Mouse (Mus musculus) Patski (cell line): ENCODE measurements around the gene Cadm2. TPM values are rescaled to one million over a fixed set of nuclear protein-coding genes. Genes with fewer than 3 reads are reported as not detected.

ENCODE experiments used
- ATAC-seq: fragments of 100-300 bp; one replicate; pipeline ENCODE4 v1.8.0; 2021
- CTCF ChIA-PET: fragments of 350-600 bp; sonication (Branson Sonifier 250); formaldehyde crosslinking; loops from one replicate; lab custom pipeline; 2022; ENCODE audit warnings: inconsistent platforms; lab: Charles Lee
- POLR2A ChIA-PET: fragments of 350-600 bp; sonication (Branson Sonifier 250); formaldehyde crosslinking; loops from one replicate; lab custom pipeline; 2022; ENCODE audit warnings: antibody characterized with exemption, inconsistent platforms; lab: Charles Lee
- DNase-seq: peaks from one replicate; pipeline ENCODE4 v3.0.0-alpha.2; 2011; ENCODE audit warnings: low read depth, low spot score
- H3K27me3 ChIP-seq: fragments of 371-371 bp; one replicate; pipeline ENCODE4 v1.5.1; 2021
- CTCF ChIP-seq: fragments of 100-300 bp; IDR thresholded peaks from one replicate; pipeline ENCODE4 v1.5.1; 2021
- in situ Hi-C: fragments of 300-500 bp; cut with MboI; formaldehyde crosslinking; loops from 3 replicates; pipeline ENCODE4 v1.11.1; 2018; ENCODE audit warnings: low pct_unique_long_range_greater_than_20kb, mixed read lengths
- polyA plus RNA-seq: library from polyadenylated mRNA; unstranded; gene quantifications from one replicate; pipeline ENCODE4 v1.2.3, GENCODE M21; 2021

Gene Cadm2
- polyA plus RNA-seq, 1 experiment from 2014 or later, result 0.51 TPM

DNA sequence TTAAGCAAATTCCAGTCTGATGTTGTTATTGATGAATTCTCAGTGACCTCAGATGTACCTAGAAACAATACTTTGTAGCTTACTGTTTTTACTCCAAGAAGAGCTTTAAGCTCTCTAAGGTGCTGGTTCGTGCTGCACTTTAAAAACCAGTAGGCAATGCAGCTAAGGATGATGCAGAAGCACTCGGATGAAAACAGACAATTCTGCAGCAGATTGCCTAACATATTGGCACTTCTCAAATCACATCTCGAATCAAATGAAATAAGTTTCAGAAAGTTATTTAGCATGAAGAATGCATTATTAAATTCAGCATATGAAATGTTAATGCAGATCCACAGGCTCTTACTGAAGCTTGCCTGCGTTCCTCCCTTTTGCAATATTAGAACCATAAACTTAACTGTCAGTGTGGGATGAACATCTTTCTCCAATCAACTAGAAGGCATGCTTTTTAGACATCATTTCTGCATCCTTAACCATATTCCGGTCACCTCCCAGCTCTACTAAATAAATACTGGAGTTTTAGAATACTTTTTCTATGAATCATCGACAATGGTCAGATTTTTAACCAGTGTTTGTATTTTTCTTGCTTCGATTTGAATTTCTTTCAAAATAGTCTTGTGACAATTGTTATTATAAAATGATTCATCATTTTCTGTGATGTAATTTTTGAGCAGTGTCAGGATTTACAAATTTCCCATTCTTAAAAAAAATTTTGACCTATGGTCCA lies 544.4 kb downstream of the Cadm2 start:
- TF ChIP-seq CTCF, result no peak
- ATAC-seq, result no peak
- in situ Hi-C loops, result no loop called here
- ChIA-PET CTCF (no interaction called here), POLR2A (no interaction called here)
- no peaks in the 10 kb centered on the region for H3K27me3 ChIP-seq
- DNase-seq, result no peak

DNA sequence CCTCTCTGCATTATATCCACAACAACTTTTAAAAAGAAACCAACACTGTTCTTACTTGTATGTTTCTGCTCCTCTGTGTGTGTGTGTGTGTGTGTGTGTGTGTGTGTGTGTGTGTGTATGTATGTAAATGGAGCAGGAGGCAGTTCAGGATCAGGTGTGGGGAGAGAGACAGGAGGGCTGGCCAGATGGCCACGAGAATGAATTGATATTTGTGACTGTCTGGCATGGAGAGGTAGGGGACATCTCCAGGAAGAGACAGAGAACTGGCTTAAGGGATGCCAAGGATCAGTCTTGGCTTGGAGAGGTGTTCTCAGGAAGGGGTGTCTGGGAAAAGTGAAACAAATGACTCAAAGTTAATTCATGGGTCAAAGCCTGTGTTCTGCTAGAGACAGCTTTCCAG lies 552.2 kb downstream of the Cadm2 start:
- ChIA-PET POLR2A (no interaction called here), CTCF (no interaction called here)
- H3K27me3 ChIP-seq, result no peaks in the 10 kb centered on the region
- no peak for ATAC-seq
- in situ Hi-C loops, result no loop called here
- TF ChIP-seq CTCF, result no peak
- DNase-seq, result no peak

DNA sequence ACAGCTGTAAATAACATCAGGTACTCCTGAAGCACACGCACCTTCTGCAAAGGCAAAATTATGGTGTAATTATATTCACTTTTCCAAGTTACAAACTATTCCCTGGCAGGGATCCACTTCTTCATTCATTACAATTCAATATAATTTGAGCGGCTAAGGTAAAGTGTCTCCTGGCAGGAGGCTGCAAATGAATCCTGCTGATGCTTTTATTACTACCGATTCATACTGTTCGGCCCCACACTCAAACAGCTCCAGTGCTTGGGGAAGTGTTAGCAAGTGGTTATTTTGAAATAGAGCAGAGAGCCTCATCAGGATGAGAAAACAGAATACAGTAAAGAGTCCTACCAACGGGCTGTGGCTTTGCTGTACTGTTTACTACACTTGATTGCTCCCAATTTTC lies 589.8 kb downstream of the Cadm2 start:
- ChIA-PET POLR2A (interaction anchor here (0.6 kb wide), 1 partner anchor 1348 kb away, joined by 3 read pairs; no protein-coding TSS in a partner anchor), CTCF (interaction anchor here (0.8 kb wide), 1 partner anchor 11 kb away, joined by 3 read pairs; no protein-coding TSS in a partner anchor)
- DNase-seq (no peak), ATAC-seq (no peak)
- no peaks in the 10 kb centered on the region for H3K27me3 ChIP-seq
- in situ Hi-C loops, result no loop called here
- no peak for TF ChIP-seq CTCF

DNA sequence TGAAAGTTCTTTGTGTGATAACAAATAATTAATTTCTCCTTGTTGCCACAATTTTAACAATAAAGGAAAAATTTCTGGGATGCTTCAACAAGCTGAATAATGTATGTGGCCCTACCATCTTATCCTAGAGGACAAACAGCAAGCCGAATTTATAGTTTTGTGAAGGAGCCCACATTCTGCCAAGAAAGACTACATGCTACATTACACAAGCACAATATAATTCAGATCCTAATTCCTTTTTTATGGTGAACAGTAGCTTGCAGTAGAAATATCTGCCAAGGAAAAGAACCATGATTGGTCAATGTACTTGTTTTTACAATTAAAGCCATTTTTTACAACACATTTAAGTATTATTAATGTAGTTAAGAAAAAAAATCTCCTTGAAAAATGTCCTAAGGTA lies 600.9 kb downstream of the Cadm2 start:
- DNase-seq (no peak), ATAC-seq (no peak)
- in situ Hi-C loops, result no loop called here
- TF ChIP-seq CTCF, result no peak
- POLR2A ChIA-PET, result no interaction called here
- H3K27me3 ChIP-seq, result peaks cover 3% of the 10 kb centered on the region
- CTCF ChIA-PET, result interaction anchor here (0.7 kb wide), 1 partner anchor 11 kb away, joined by 3 read pairs; no protein-coding TSS in a partner anchor

DNA sequence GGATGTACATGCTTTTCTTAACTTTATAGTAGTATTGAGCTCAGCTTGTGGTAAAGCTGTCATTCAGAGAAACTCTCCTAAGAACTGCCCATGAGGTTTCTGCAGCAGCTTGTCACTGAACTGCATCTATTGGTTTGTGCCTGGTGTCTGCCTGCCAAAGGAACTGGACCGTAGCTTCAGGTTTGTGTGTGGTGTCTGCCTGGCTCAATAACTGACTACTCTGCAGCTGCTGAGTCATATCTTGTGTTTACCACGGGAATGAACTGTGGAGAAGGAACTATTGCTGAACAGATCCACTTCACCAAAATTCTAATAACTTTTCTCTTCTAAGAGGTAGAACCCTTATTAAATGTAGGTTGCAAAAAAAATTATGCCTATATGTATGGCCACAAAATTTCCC lies 603.0 kb downstream of the Cadm2 start:
- in situ Hi-C loops, result no loop called here
- CTCF ChIA-PET, result interaction anchor here (1.4 kb wide), 1 partner anchor 15 kb away, joined by 5 read pairs; no protein-coding TSS in a partner anchor
- H3K27me3 ChIP-seq, result peaks cover 3% of the 10 kb centered on the region
- no peak for TF ChIP-seq CTCF
- ATAC-seq (peak; percentile 92), DNase-seq (peak; percentile 2)
- POLR2A ChIA-PET, result no interaction called here

DNA sequence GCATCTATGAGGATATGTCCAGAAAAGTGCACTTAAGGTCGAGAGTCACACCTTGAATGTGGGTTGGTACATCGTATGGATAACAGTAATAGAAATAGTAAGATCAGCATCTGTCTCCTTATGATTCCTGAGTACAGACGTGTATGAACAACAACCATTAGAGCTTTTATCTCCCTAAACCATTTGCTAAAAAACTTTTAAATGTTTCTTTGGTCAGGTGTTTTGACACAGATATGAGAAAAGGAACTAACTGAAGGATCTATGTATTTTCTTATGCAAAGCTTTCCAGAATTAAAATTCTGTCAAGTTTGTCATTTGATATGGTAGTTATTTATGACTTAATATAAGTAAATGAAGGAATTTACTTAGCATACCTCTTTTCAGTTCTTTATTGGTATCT lies 617.5 kb downstream of the Cadm2 start:
- ChIA-PET CTCF (no interaction called here), POLR2A (no interaction called here)
- H3K27me3 ChIP-seq, result no peaks in the 10 kb centered on the region
- ATAC-seq, result no peak
- in situ Hi-C loops, result no loop called here
- no peak for DNase-seq
- no peak for TF ChIP-seq CTCF

DNA sequence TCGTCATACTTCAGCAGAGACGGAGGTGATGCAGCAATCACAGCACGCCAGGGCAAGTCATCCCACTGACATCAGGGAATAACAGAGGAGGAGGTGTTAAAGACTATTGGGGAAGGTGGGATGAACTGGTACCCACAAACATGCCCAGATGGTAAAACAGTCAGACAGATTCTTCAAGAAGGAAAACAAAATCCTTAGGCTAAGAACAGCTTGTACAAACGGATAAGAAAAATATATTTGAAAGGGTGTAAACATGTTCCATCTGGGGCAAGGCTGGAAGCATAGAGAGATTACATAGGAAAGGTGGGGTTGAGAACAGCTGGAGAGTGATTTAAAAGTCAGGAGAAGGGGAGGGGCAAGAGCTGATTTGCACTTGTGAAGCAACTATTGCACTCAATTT lies 619.0 kb downstream of the Cadm2 start:
- DNase-seq (no peak), ATAC-seq (no peak)
- TF ChIP-seq CTCF, result no peak
- in situ Hi-C loops, result no loop called here
- H3K27me3 ChIP-seq, result no peaks in the 10 kb centered on the region
- ChIA-PET CTCF (no interaction called here), POLR2A (no interaction called here)

DNA sequence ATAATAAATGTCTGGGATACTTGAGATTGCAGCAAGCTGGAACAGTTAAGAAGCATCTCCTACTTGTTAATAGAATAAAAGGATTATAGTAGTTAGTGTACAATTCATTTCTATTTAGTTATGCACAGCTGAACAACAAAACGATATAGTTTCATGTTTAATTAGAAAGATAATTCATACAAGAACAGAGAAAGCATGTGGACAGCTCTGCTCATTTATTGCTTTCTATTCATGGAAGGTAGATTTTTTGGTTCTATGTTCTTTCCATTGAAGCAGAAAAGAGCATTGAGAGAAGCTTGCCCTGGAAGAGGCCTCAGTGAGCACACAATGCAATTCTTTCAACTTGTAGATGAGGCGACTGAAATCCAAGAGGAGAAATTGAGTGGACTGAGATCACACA lies 623.2 kb downstream of the Cadm2 start:
- ChIA-PET CTCF (interaction anchor here (1.8 kb wide), 1 partner anchor 36 kb away, joined by 5 read pairs; no protein-coding TSS in a partner anchor), POLR2A (no interaction called here)
- ATAC-seq, result no peak
- DNase-seq, result no peak
- in situ Hi-C loops, result no loop called here
- H3K27me3 ChIP-seq, result no peaks in the 10 kb centered on the region
- no peak for TF ChIP-seq CTCF

DNA sequence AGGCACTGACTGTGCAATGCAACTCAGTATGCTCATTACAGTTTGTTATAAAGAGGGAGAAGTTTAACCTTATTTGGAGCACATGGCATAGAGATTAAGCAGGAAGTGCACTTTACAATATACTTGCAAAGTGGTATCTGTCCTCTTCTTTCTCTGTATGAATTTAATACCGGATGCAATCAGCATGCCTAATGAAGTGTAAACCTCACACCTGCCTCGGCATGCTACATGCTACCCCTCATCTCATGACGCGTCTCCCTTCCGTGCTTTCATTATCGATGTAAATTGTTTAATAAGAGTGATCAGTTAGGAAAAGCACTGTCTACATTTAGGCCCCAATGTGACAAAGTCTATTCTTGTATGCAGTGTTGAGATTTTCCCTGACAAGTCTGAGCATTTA lies 633.0 kb downstream of the Cadm2 start:
- in situ Hi-C loops, result no loop called here

DNA sequence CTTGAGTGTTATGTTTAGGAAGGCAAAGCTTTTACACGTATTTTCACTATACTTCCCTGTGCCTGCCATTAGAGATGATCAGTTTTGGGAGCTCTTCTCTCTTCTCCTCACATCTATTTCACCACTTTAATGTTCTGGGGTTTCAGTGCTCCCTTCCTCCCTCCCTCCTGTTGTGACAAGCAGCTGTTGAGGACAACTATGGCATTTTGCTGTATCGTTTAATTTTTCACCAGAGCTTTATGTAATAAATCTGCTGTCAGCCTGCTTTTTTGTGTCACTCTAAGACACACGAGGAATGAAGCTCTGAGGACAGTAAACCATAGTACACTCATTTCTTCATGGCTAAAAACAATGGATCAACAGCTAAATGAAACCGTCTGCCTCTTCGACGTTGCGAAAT lies 633.8 kb downstream of the Cadm2 start:
- ChIA-PET POLR2A (no interaction called here), CTCF (interaction anchor here (0.9 kb wide), 1 partner anchor 9 kb away, joined by 3 read pairs; no protein-coding TSS in a partner anchor)
- no peak for TF ChIP-seq CTCF
- no peaks in the 10 kb centered on the region for H3K27me3 ChIP-seq
- no peak for DNase-seq
- in situ Hi-C loops, result no loop called here
- no peak for ATAC-seq

More for the DNA sequence above, 633.0 kb downstream of the Cadm2 start:
- TF ChIP-seq CTCF, result no peak
- ChIA-PET POLR2A (no interaction called here), CTCF (no interaction called here)
- ATAC-seq (no peak), DNase-seq (no peak)
- no peaks in the 10 kb centered on the region for H3K27me3 ChIP-seq

DNA sequence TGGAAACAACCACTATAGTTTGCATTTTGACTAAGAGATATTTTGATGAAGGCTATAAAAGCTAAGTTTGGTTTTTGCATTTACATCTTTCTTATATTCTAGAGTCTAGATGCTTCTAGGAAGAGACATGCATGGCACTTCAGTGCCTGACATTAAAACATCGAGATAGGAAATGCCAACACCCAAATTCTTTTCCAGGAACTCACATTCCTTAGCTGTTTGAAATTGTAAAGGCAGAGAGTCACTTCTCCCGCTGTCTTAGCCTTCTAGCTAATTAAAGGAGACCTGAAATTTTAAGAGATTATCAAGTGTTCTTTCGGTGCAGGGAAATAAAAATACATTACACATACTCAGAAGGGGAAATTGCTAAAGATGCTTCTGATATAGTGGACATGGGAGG lies 649.8 kb downstream of the Cadm2 start:
- ATAC-seq (peak; percentile 100), DNase-seq (peak; percentile 28)
- H3K27me3 ChIP-seq, result no peaks in the 10 kb centered on the region
- POLR2A ChIA-PET, result no interaction called here
- CTCF ChIA-PET, result interaction anchor here (0.9 kb wide), 1 partner anchor 40 kb away, joined by 3 read pairs; no protein-coding TSS in a partner anchor
- in situ Hi-C loops, result no loop called here
- no peak for TF ChIP-seq CTCF
